Mouse (Mus musculus) heart, embryonic 11.5 days (tissue): ENCODE measurements around the gene Disp3. TPM values are rescaled to one million over a fixed set of nuclear protein-coding genes. Genes with fewer than 3 reads are reported as not detected.

Source experiments
- ATAC-seq: fragments of 200-750 bp; cut with Nextera tagmentation; replicated peaks from 2 replicates; pipeline ENCODE4 v1.8.0; 2017; ENCODE audit warnings: moderate library complexity; ENCODE audit not compliant: insufficient number of reproducible peaks, low FRiP score, low TSS enrichment
- H3K27ac ChIP-seq: fragments of 300-500 bp; sonication (generic); 2 replicates; pipeline ENCODE4 v1.5.1; 2014; ENCODE audit warnings: mild to moderate bottlenecking, low read depth, low read length
- H3K27me3 ChIP-seq: fragments of 300-500 bp; sonication (generic); 2 replicates; pipeline ENCODE4 v1.6.1; 2014; ENCODE audit warnings: mild to moderate bottlenecking, low read length, mixed read lengths; ENCODE audit not compliant: control insufficient read depth, insufficient read depth
- H3K36me3 ChIP-seq: fragments of 300-500 bp; sonication (generic); 2 replicates; pipeline ENCODE4 v1.6.1; 2014; ENCODE audit warnings: mild to moderate bottlenecking, low read length, moderate library complexity, mixed read lengths; ENCODE audit not compliant: control insufficient read depth, insufficient read depth
- H3K4me1 ChIP-seq: fragments of 300-500 bp; sonication (generic); 2 replicates; pipeline ENCODE4 v1.6.1; 2014; ENCODE audit warnings: low read length; ENCODE audit not compliant: control insufficient read depth, insufficient read depth
- H3K4me2 ChIP-seq: fragments of 300-500 bp; sonication (generic); 2 replicates; pipeline ENCODE4 v1.6.1; 2014; ENCODE audit warnings: mild to moderate bottlenecking, moderate library complexity
- H3K4me3 ChIP-seq: fragments of 300-500 bp; sonication (generic); 2 replicates; pipeline ENCODE4 v1.5.1; 2014; ENCODE audit warnings: low read depth, low read length
- H3K9ac ChIP-seq: fragments of 300-500 bp; sonication (generic); 2 replicates; pipeline ENCODE4 v1.6.1; 2014; ENCODE audit warnings: mild to moderate bottlenecking, low read depth, low read length, moderate library complexity
- H3K9me3 ChIP-seq: fragments of 300-500 bp; sonication (generic); replicated peaks from 2 replicates; pipeline ENCODE4 v1.6.1; 2016; ENCODE audit warnings: low read length; ENCODE audit not compliant: control insufficient read depth
- WGBS: fragments of 180-500 bp; shearing (Covaris S2); extraction: QIAGEN DNeasy Blood & Tissue Kit; methylation state at CpG from one replicate; pipeline ENCODE4 v1.1.7; 2014; ENCODE audit not compliant: insufficient replicate concordance; 5-methylcytosine and 5-hydroxymethylcytosine counted together
- polyA plus RNA-seq: library from polyadenylated mRNA; unstranded; fragments of >200 nt; fragmentation: Nextera tagmentation; extraction: Ambion mirVana; gene quantifications from 2 replicates; pipeline ENCODE4 v1.2.1, GENCODE M21; 2014

The Disp3 gene
- polyA plus RNA-seq: 0.06 TPM in 1 of 2 replicates, not detected in the other

GRCm38 (mm10) chr4:148287476-148288054 is at the start of gene Disp3:
Gene Disp3 (minus strand): TSS chr4:148287965.
- H3K36me3 ChIP-seq: no peaks in the 10 kb centered on the region
- WGBS: under 1% methylated on average over 54 of the region's 54 CpGs
- H3K27me3 ChIP-seq: peaks cover 44% of the 10 kb centered on the region
- no peaks in the 10 kb centered on the region for H3K4me1 ChIP-seq
- H3K9me3 ChIP-seq: no peaks in the 10 kb centered on the region
- H3K27ac ChIP-seq: no peak within 1 kb of the TSS
- ATAC-seq: peak; percentile 10; the same call in 1 of the 2 replicates
- H3K4me3 ChIP-seq: peak within 1 kb of the TSS; percentile 31
- H3K4me2 ChIP-seq: peak within 1 kb of the TSS; percentile 54
- no peak within 1 kb of the TSS for H3K9ac ChIP-seq

- no peaks in the 10 kb centered on the region for H3K9me3 ChIP-seq
- no peak overlapping the region for H3K4me2 ChIP-seq
- H3K4me3 ChIP-seq: no peak overlapping the region
- no peaks in the 10 kb centered on the region for H3K36me3 ChIP-seq
- WGBS: 80% methylated on average over 2 of the region's 2 CpGs
- H3K9ac ChIP-seq: no peak overlapping the region
- no peaks in the 10 kb centered on the region for H3K27me3 ChIP-seq
- no peaks in the 10 kb centered on the region for H3K4me1 ChIP-seq
- no peak for ATAC-seq
- H3K27ac ChIP-seq: no peak overlapping the region
Observed at GRCm38 (mm10) chr4:148330269-148330668, 42.5 kb upstream of the Disp3 start.

GRCm38 (mm10) chr4:148329431-148329830 is 41.7 kb upstream of the Disp3 start:
- no peaks in the 10 kb centered on the region for H3K36me3 ChIP-seq
- 54% methylated on average over 11 of the region's 11 CpGs for WGBS

GRCm38 (mm10) chr4:148328237-148328636 is 40.5 kb upstream of the Disp3 start:
- 77% methylated on average over 1 of the region's 1 CpGs for WGBS
- H3K9me3 ChIP-seq: no peaks in the 10 kb centered on the region
- no peak overlapping the region for H3K9ac ChIP-seq
- H3K4me2 ChIP-seq: no peak overlapping the region
- 0 out of 2 replicates have a peak, but pooled peaks cover 3% of the 10 kb centered on the region for H3K27me3 ChIP-seq
- H3K36me3 ChIP-seq: no peaks in the 10 kb centered on the region
- no peak for ATAC-seq
- H3K4me3 ChIP-seq: no peak overlapping the region
- no peak overlapping the region for H3K27ac ChIP-seq
- no peaks in the 10 kb centered on the region for H3K4me1 ChIP-seq

More at GRCm38 (mm10) chr4:148329431-148329830, 41.7 kb upstream of the Disp3 start:
- no peak overlapping the region for H3K4me2 ChIP-seq
- H3K27ac ChIP-seq: no peak overlapping the region
- H3K27me3 ChIP-seq: no peaks in the 10 kb centered on the region
- no peak overlapping the region for H3K4me3 ChIP-seq
- H3K4me1 ChIP-seq: no peaks in the 10 kb centered on the region
- H3K9ac ChIP-seq: no peak overlapping the region
- no peak for ATAC-seq
- no peaks in the 10 kb centered on the region for H3K9me3 ChIP-seq

GRCm38 (mm10) chr4:148327266-148327997 is 39.7 kb upstream of the Disp3 start:
- H3K27ac ChIP-seq: no peak overlapping the region
- H3K4me1 ChIP-seq: no peaks in the 10 kb centered on the region
- WGBS: 15% methylated on average over 19 of the region's 19 CpGs
- H3K27me3 ChIP-seq: 0 out of 2 replicates have a peak, but pooled peaks cover 10% of the 10 kb centered on the region
- H3K4me3 ChIP-seq: no peak overlapping the region
- H3K9ac ChIP-seq: no peak overlapping the region
- peak overlapping the region; percentile 31; the same call in 1 of the 2 replicates for H3K4me2 ChIP-seq
- H3K36me3 ChIP-seq: no peaks in the 10 kb centered on the region
- H3K9me3 ChIP-seq: no peaks in the 10 kb centered on the region
- ATAC-seq: no peak; the same call in 1 of the 2 replicates

- H3K9ac ChIP-seq: no peak overlapping the region
- no peak for ATAC-seq
- peaks cover 12% of the 10 kb centered on the region; the same call in 1 of the 2 replicates for H3K27me3 ChIP-seq
- no peaks in the 10 kb centered on the region for H3K4me1 ChIP-seq
- H3K4me2 ChIP-seq: no peak overlapping the region
- H3K9me3 ChIP-seq: no peaks in the 10 kb centered on the region
- H3K27ac ChIP-seq: no peak overlapping the region
- H3K36me3 ChIP-seq: no peaks in the 10 kb centered on the region
- H3K4me3 ChIP-seq: no peak overlapping the region
- 56% methylated on average over 8 of the region's 8 CpGs for WGBS
Observed at GRCm38 (mm10) chr4:148326791-148327190, 39.0 kb upstream of the Disp3 start.

- Histone ChIP-seq H3K27ac (no peak overlapping the region), H3K27me3 (peaks cover 20% of the 10 kb centered on the region; the same call in 1 of the 2 replicates), H3K4me1 (no peaks in the 10 kb centered on the region), H3K9me3 (no peaks in the 10 kb centered on the region), H3K4me2 (no peak overlapping the region), H3K36me3 (no peaks in the 10 kb centered on the region), H3K4me3 (no peak overlapping the region), H3K9ac (no peak overlapping the region)
- ATAC-seq: no peak
- 74% methylated on average over 3 of the region's 3 CpGs for WGBS
Observed at GRCm38 (mm10) chr4:148325951-148326350, 38.2 kb upstream of the Disp3 start.

- Histone ChIP-seq H3K9ac (no peak overlapping the region), H3K4me1 (no peaks in the 10 kb centered on the region), H3K4me2 (no peak overlapping the region), H3K36me3 (no peaks in the 10 kb centered on the region), H3K9me3 (no peaks in the 10 kb centered on the region), H3K27me3 (peaks cover 21% of the 10 kb centered on the region; the same call in 1 of the 2 replicates), H3K4me3 (no peak overlapping the region), H3K27ac (no peak overlapping the region)
- no peak for ATAC-seq
- WGBS: 27% methylated on average over 2 of the region's 2 CpGs
Observed at GRCm38 (mm10) chr4:148325057-148325456, 37.3 kb upstream of the Disp3 start.
